Comparison of ENCODE assay signal across 8 mouse cellular contexts in the genomic region with DNA sequence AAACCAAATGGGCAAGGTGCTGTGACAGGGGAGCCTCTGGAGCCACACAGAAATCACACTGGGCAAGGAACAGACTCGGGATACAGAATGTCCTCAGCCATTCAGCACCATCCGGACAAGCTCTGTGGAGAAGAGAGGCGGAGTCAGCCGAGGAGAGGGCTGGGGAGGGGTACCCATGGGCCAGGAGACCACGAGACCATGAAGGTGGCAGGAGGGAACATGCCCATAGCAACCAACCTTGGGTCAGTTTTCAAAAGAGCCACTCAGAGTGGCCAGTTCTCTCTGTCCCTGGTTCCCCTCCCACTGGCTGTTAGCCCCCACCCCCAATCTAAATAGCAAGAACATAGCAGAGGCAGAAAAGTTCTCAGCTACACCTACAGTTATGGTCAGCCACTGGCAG. TPM values are rescaled to one million over a fixed set of nuclear protein-coding genes. Genes with fewer than 3 reads are reported as not detected.
DNase-seq lines count a peak whose midpoint lies in the region; ATAC-seq and TF ChIP-seq lines count a peak whose summit lies in the region.

No protein-coding gene starts in this region.

- H3K79me3 ChIP-seq in C2C12 (ENCODE audit: low read depth) = peaks cover 40% of the 10 kb centered on the region

- no peak for ATAC-seq in heart, embryonic 14.5 days (ENCODE audit: insufficient number of reproducible peaks, insufficient read depth, low FRiP score, low read depth)
- no peak for ATAC-seq in limb, embryonic 13.5 days (ENCODE audit: low FRiP score, low read depth)

- H3K27me3 ChIP-seq in heart, embryonic 14.5 days (ENCODE audit: control insufficient read depth, insufficient read depth, low read length) = no peaks in the 10 kb centered on the region
- H3K27me3 ChIP-seq in C2C12 (ENCODE audit: control insufficient read depth, insufficient read depth, insufficient read length) = no peaks in the 10 kb centered on the region
- H3K27me3 ChIP-seq in embryonic facial prominence, embryonic 10.5 days (replicated peaks; ENCODE audit: low read depth, poor library complexity, severe bottlenecking) = no peaks in the 10 kb centered on the region
- no peaks in the 10 kb centered on the region for H3K27me3 ChIP-seq in limb, embryonic 13.5 days

- TF ChIP-seq CTCF in C2C12 (IDR thresholded peaks at IDR 0.05; ENCODE audit: control insufficient read depth, insufficient read depth, insufficient read length) = no peak

- peaks cover 56% of the 10 kb centered on the region for H3K79me2 ChIP-seq in C2C12 (ENCODE audit: control insufficient read depth, insufficient read depth)

- peak overlapping the region in 1 of 2 experiments; percentile 84; a peak in 2 of 4 replicates for H3K4me3 ChIP-seq in heart, embryonic 14.5 days (ENCODE audit: control insufficient read depth in 1 of 2, insufficient read depth in 1 of 2, low read depth in 1 of 2, low read length in 2 of 2)
- peak overlapping the region; percentile 97 for H3K4me3 ChIP-seq in C2C12 (ENCODE audit: insufficient read depth, poor library complexity, severe bottlenecking)
- peak overlapping the region; percentile 88 for H3K4me3 ChIP-seq in embryonic facial prominence, embryonic 10.5 days
- H3K4me3 ChIP-seq in limb, embryonic 13.5 days = no peak overlapping the region

- peak overlapping the region; percentile 80 to 83 for H3K27ac ChIP-seq in heart, embryonic 14.5 days (replicated peaks in 1 of 2; ENCODE audit: control insufficient read depth in 1 of 2, insufficient read depth in 1 of 2, low read depth in 2 of 2, low read length in 2 of 2)
- H3K27ac ChIP-seq in embryonic facial prominence, embryonic 10.5 days (replicated peaks) = no peak overlapping the region
- H3K27ac ChIP-seq in limb, embryonic 13.5 days = peak overlapping the region; percentile 6; the same call in 1 of the 2 replicates

- WGBS in heart, embryonic 14.5 days = 28% methylated on average over 5 of the region's 5 CpGs
- 73% methylated on average over 5 of the region's 5 CpGs for WGBS in embryonic facial prominence, embryonic 10.5 days
- 54% methylated on average over 5 of the region's 5 CpGs for WGBS in limb, embryonic 13.5 days

- DNase-seq in heart, postnatal 25 days (ENCODE audit: low spot score) = no peak
- DNase-seq in embryonic facial prominence, embryonic 10.5 days (ENCODE audit: low spot score) = no peak
- no peak for DNase-seq in layer of hippocampus, postnatal 25 days (ENCODE audit: extremely low spot score in 1 of 2, low spot score in 1 of 2)
- no peak for DNase-seq in spleen, postnatal 36 days (ENCODE audit: low spot score in 2 of 2)
- DNase-seq in adrenal gland, adult 18-20 months (ENCODE audit: low spot score in 2 of 2) = no peak

- H3K9ac ChIP-seq in heart, embryonic 14.5 days (ENCODE audit: low read length) = peak overlapping the region; percentile 97
- H3K9ac ChIP-seq in limb, embryonic 13.5 days = no peak overlapping the region

- intact Hi-C loops in heart, postnatal 25 days (cut with DNase I) = loop anchor here (5.0 kb wide), 1 partner anchor 36 kb away; the partner anchor contains the start of gene Esyt1

- peaks cover 63% of the 10 kb centered on the region for H3K36me3 ChIP-seq in heart, embryonic 14.5 days (ENCODE audit: control insufficient read depth, insufficient read depth, low read length)
- H3K36me3 ChIP-seq in C2C12 (ENCODE audit: control insufficient read depth, insufficient read depth) = peaks cover 60% of the 10 kb centered on the region
- peaks cover 66% of the 10 kb centered on the region for H3K36me3 ChIP-seq in embryonic facial prominence, embryonic 10.5 days (replicated peaks)
- H3K36me3 ChIP-seq in limb, embryonic 13.5 days = peaks cover 60% of the 10 kb centered on the region

- no peaks in the 10 kb centered on the region for H3K9me3 ChIP-seq in heart, embryonic 14.5 days (ENCODE audit: control insufficient read depth, low read length)
- H3K9me3 ChIP-seq in embryonic facial prominence, embryonic 10.5 days = no peaks in the 10 kb centered on the region
- no peaks in the 10 kb centered on the region for H3K9me3 ChIP-seq in limb, embryonic 13.5 days

- peaks cover 29 to 41% of the 10 kb centered on the region in 2 experiments for H3K4me1 ChIP-seq in heart, embryonic 14.5 days (ENCODE audit: control insufficient read depth in 2 of 2, insufficient read depth in 2 of 2, low read length in 2 of 2)
- peaks cover 34% of the 10 kb centered on the region for H3K4me1 ChIP-seq in embryonic facial prominence, embryonic 10.5 days
- peaks cover 41% of the 10 kb centered on the region for H3K4me1 ChIP-seq in limb, embryonic 13.5 days

- peak overlapping the region; percentile 83 for H3K4me2 ChIP-seq in heart, embryonic 14.5 days (ENCODE audit: low read length)
- H3K4me2 ChIP-seq in limb, embryonic 13.5 days (replicated peaks) = peak overlapping the region; percentile 79

- H3ac ChIP-seq in C2C12 (ENCODE audit: control insufficient read depth, insufficient read length, low read depth) = peak overlapping the region; percentile 14

TF ChIP-seq in C2C12, 6 proteins besides CTCF, POLR2A, EP300 and RAD21:
- TF ChIP-seq FOSL1 (IDR thresholded peaks at IDR 0.05; ENCODE audit: insufficient read depth, low read length, poor library complexity, severe bottlenecking) (no peak), MYOD1 (IDR thresholded peaks at IDR 0.05; ENCODE audit: control insufficient read depth, insufficient read length, low read depth) (no peak), USF1 (IDR thresholded peaks at IDR 0.05; ENCODE audit: low read depth) (no peak), MYOG (IDR thresholded peaks at IDR 0.05; ENCODE audit: control insufficient read depth, extremely low read depth, insufficient read length) (no peak), CEBPB (IDR thresholded peaks at IDR 0.05; ENCODE audit: low read depth) (no peak), MAX (IDR thresholded peaks at IDR 0.05) (no peak)
TF ChIP-seq in C2C12: peak in this region for 0.

RNA-seq across cellular contexts. Expression of gene Myl6, which starts 3.0 kb away (rescaled TPM):
- polyA plus RNA-seq in heart, embryonic 14.5 days (2014; fragmentation: Nextera tagmentation; extraction: Ambion mirVana) = 1,060 and 1,246 TPM in 2 replicates
- 100 to 1,000 TPM; 294 to 314 TPM for total RNA-seq in heart, postnatal 25 days (2021)
- polyA plus RNA-seq in C2C12 (2012; fragmentation: generic; extraction: Trizol) = 3,169 TPM
- 733 and 768 TPM in 2 replicates for polyA plus RNA-seq in embryonic facial prominence, embryonic 10.5 days (2016; fragmentation: Nextera tagmentation; extraction: Ambion mirVana)
- polyA plus RNA-seq in limb, embryonic 13.5 days (2015; fragmentation: Nextera tagmentation; extraction: Ambion mirVana) = 1,077 and 1,101 TPM in 2 replicates
- total RNA-seq in layer of hippocampus, postnatal 25 days (2021) = 100 to 1,000 TPM; 551 to 619 TPM
- 100 to 1,000 TPM; 816 to 933 TPM for total RNA-seq in adrenal gland, adult 18-20 months (2021)

RNA-seq across cellular contexts. Expression of gene Myl6b, which starts 7.6 kb away (rescaled TPM):
- polyA plus RNA-seq in heart, embryonic 14.5 days (2014; fragmentation: Nextera tagmentation; extraction: Ambion mirVana) = 5.0 and 5.5 TPM in 2 replicates
- total RNA-seq in heart, postnatal 25 days (2021) = 1 to 10 TPM; 2.5 to 2.9 TPM
- 16.7 TPM for polyA plus RNA-seq in C2C12 (2012; fragmentation: generic; extraction: Trizol)
- 2.3 and 3.1 TPM in 2 replicates for polyA plus RNA-seq in embryonic facial prominence, embryonic 10.5 days (2016; fragmentation: Nextera tagmentation; extraction: Ambion mirVana)
- 4.7 and 5.0 TPM in 2 replicates for polyA plus RNA-seq in limb, embryonic 13.5 days (2015; fragmentation: Nextera tagmentation; extraction: Ambion mirVana)
- total RNA-seq in layer of hippocampus, postnatal 25 days (2021) = 10 to 100 TPM; 17.4 to 18.9 TPM
- 10 to 100 TPM in 1 of 2 experiments, 1 to 10 TPM in 1; 5.3 to 11.6 TPM for total RNA-seq in adrenal gland, adult 18-20 months (2021)

RNA-seq across cellular contexts. Expression of gene Smarcc2, which starts 31.9 kb away (rescaled TPM):
- 62.4 and 63.7 TPM in 2 replicates for polyA plus RNA-seq in heart, embryonic 14.5 days (2014; fragmentation: Nextera tagmentation; extraction: Ambion mirVana)
- total RNA-seq in heart, postnatal 25 days (2021) = 10 to 100 TPM; 75.8 to 78.4 TPM
- 48.4 TPM for polyA plus RNA-seq in C2C12 (2012; fragmentation: generic; extraction: Trizol)
- 77.3 and 85.9 TPM in 2 replicates for polyA plus RNA-seq in embryonic facial prominence, embryonic 10.5 days (2016; fragmentation: Nextera tagmentation; extraction: Ambion mirVana)
- 96.6 and 110 TPM in 2 replicates for polyA plus RNA-seq in limb, embryonic 13.5 days (2015; fragmentation: Nextera tagmentation; extraction: Ambion mirVana)
- total RNA-seq in layer of hippocampus, postnatal 25 days (2021) = 100 to 1,000 TPM; 228 to 242 TPM
- total RNA-seq in adrenal gland, adult 18-20 months (2021) = 100 to 1,000 TPM; 113 to 116 TPM

RNA-seq across cellular contexts. Expression of gene Esyt1, which starts 34.8 kb away (rescaled TPM):
- polyA plus RNA-seq in heart, embryonic 14.5 days (2014; fragmentation: Nextera tagmentation; extraction: Ambion mirVana) = 17.3 and 17.8 TPM in 2 replicates
- total RNA-seq in heart, postnatal 25 days (2021) = 10 to 100 TPM; 16.8 to 19.0 TPM
- polyA plus RNA-seq in C2C12 (2012; fragmentation: generic; extraction: Trizol) = 120 TPM
- polyA plus RNA-seq in embryonic facial prominence, embryonic 10.5 days (2016; fragmentation: Nextera tagmentation; extraction: Ambion mirVana) = 11.9 and 13.6 TPM in 2 replicates
- polyA plus RNA-seq in limb, embryonic 13.5 days (2015; fragmentation: Nextera tagmentation; extraction: Ambion mirVana) = 24.0 and 28.0 TPM in 2 replicates
- 1 to 10 TPM; 4.6 to 5.0 TPM for total RNA-seq in layer of hippocampus, postnatal 25 days (2021)
- total RNA-seq in adrenal gland, adult 18-20 months (2021) = 10 to 100 TPM; 23.6 to 39.0 TPM

RNA-seq across cellular contexts. Expression of gene Zc3h10, which starts 56.7 kb away (rescaled TPM):
- 7.3 and 8.2 TPM in 2 replicates for polyA plus RNA-seq in heart, embryonic 14.5 days (2014; fragmentation: Nextera tagmentation; extraction: Ambion mirVana)
- total RNA-seq in heart, postnatal 25 days (2021) = 1 to 10 TPM; 7.6 to 9.1 TPM
- polyA plus RNA-seq in C2C12 (2012; fragmentation: generic; extraction: Trizol) = 13.0 TPM
- polyA plus RNA-seq in embryonic facial prominence, embryonic 10.5 days (2016; fragmentation: Nextera tagmentation; extraction: Ambion mirVana) = 15.9 and 17.4 TPM in 2 replicates
- polyA plus RNA-seq in limb, embryonic 13.5 days (2015; fragmentation: Nextera tagmentation; extraction: Ambion mirVana) = 16.4 and 17.3 TPM in 2 replicates
- total RNA-seq in layer of hippocampus, postnatal 25 days (2021) = 10 to 100 TPM; 13.2 to 14.8 TPM
- 10 to 100 TPM; 14.5 TPM for total RNA-seq in adrenal gland, adult 18-20 months (2021)
